Mouse (Mus musculus) embryo, embryonic 10 days (tissue): ENCODE data around the gene Chst15.
A peak's percentile ranks its signal among the peaks of the same experiment; 100 is the strongest.

Experiments used
- DNase-seq: peaks from one replicate; pipeline ENCODE4 v3.0.0-alpha.2; 2015; ENCODE audit warnings: low spot score

Gene Chst15

DNA sequence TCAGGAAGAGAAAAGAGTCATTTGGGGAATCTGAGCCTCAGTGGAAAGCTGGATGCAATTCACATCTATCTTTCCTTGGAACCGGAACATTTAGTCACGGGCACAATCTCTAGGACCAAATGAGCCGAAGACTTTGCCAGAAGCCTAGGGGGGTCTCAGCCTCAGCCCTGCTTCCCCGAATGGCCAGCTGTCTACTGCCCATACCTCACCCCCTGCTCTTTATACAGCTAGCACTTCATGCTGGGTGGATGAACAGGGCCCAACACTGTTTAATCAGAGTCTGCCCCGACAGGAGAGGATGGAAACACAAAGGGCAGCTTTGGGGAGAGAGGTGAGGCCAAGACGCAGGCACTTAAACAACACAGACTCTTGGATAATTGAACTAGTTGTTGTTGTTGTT lies 53.8 kb downstream of the Chst15 start:
- peak; percentile 44 for DNase-seq

DNA sequence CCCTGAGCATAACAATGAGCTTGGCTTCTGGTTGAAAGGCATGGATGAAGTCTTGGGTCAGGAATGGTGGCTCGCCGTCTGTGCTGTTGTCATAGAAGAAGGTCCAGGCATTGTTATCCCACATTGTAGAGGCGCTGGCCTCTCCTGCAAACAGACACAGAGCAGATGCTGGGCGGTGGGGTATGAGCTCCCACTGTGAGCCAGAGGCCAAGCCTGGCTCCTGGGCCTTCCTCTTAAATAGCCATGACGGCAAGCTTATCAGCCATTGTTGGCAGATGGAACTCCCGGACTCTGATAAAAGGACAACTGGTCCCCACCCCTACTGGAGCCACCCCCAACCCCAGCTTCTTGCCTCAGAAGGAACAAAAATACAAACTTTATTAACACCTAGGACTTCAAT lies 54.3 kb downstream of the Chst15 start:
- peak; percentile 75 for DNase-seq

DNA sequence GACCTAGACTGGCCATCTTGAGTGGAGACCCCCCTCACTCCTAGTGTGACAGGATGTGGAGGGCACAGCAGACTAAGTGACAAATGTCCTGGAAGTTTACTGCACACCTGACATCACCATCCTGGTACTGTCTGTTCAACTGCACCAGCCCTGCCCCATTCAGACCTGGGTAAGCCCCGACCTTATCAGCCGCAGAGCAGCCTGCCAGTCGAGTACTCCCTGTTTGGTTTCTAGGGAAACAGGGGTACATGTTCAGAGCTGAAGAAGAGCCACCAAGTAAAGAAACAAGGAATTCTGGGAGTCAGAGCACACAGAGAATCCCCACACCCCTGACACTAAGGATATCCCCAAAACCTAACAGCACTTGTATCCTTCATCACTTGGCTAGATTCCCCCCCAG lies 55.1 kb downstream of the Chst15 start:
- DNase-seq: no peak

DNA sequence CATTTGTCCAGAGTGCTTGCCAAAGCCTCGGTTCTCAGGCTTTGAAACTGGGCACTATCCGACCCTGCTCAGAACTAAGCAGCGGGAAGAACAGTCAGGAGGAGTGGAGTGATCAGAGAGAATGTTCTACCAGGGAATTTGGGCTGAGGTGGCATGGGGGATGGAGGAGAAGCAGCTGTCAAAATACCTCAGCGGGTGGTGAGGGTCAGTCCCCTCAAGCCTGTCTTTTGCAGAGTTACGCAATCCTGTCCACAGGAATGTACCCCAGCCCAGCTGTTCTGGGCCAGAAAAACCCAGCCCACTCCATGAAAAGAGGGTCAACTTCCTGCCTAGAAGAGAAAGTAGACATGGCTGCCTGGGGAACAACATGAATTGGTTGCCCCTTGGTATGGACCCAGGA lies 56.4 kb downstream of the Chst15 start:
- no peak for DNase-seq

DNA sequence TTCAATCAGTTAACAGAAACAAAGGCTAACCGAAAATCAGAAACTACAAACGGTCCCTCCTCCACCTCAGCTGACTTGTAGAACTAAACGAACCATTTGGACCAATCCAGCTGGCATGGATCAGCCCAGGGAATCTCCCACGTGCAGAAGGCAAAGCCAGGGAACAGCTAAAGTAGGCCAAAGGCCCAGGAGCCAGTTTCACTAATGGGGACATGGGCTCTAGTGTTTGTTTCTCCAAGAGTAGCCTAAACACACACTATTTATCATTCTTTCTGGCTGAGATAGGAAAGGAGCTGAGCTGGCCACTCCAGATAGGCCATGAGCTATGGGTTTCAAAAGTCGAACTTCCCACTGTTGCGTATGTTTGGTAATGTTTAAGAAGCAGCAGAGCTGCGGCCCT lies 58.2 kb downstream of the Chst15 start:
- DNase-seq: no peak

DNA sequence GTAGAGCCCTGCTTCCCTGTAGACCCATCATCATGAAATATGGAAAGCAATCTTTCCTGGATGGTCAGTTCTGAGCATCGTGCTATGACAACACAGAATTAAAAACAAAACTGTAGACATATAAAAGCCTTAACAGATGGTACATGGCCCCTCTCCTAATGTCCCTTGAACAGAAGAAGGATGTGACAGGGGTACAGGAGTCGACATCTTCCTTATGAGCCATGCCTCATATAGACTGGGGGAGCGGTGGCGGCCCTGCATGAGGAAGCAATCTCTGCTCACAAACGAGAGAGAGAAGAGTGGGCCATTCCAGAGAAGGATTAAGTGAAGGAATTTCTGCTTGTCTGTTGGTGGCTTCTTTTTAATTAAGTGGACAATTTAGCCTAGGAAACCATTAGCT lies 58.8 kb downstream of the Chst15 start:
- no peak for DNase-seq

DNA sequence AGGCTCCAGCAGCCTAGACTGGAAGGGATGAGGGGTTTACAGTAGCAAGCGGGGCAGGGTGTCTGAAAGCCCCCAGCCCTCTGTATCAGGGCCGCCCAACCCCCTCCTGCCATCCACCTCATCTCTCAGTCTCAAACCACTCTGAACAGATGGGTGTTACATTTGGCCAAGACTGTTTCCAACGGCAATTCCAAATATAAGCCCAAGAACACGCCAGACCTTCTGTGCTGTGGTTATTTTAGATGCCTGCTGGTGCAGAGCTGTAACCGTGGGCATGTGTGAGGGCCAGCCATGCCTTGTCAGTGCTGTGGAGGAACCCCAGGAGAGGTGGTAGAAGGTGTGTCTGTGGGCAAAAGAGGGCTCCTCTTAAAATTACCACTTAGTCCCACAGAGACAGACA lies 63.5 kb downstream of the Chst15 start:
- no peak for DNase-seq

DNA sequence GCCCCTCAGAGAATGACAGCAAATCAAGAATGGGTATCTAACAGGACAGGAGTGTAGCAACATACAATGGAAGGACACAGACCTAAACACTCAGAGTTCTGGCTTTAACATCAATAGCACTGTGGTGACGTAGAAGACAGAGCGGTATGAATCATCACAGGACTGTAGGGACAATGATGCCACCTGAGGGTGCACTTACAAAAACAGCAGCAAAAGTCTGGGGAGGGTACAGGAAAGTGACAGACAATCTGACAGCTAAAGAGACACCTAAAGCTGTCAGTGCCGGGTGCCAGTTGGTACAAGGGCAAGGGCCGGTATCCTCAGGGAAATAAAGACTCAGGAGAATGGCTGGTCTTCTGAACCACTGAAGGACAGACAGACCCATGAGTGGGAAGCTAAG lies 64.0 kb downstream of the Chst15 start:
- DNase-seq: no peak

DNA sequence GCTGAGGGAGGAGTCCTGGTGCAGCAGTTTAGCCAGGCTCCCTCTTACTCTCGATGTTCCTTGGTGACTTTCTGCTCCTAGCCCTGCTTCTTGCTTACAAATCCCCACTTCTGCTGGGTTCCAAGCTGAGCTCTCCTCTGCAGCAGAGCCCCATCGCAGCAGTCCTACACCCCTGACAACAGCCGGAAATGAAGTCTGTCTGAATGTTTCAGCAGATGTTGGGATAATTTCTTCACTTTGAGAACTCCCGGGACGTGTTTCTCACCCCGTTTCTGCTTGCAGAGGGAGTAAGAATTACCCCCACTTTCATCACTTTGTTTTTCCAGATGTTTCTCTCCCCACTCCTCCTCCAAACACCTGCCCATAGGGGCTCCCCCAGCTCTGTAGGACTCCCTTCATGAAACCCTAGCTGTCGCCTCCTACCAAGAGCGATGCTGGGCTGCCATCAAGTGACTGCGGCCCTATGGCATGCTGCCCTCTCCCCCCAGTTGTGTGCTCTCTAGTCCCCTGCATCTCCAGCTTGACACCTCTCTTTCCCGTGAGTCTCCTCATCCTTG lies 67.4 kb downstream of the Chst15 start:
- no peak for DNase-seq

DNA sequence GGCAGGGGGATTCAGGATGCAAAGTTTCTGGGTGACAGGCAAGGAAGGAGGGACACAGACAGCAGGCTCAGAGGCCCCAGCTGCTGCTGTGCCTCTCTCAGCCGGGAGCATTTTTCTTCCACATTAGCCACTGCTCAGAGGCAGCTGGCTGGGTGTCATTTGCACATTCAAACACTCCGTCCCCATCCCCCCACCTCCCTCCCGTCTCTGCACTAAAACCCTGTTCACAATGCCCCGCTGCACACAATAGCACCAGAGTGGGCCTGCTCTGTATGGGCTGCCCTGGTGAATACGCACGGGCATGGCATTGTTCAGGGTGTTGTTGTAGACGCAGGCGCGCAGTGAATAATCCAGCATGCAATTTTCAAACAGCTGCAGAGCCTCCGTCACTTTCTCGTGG lies 69.5 kb downstream of the Chst15 start:
- peak; percentile 87 for DNase-seq

DNA sequence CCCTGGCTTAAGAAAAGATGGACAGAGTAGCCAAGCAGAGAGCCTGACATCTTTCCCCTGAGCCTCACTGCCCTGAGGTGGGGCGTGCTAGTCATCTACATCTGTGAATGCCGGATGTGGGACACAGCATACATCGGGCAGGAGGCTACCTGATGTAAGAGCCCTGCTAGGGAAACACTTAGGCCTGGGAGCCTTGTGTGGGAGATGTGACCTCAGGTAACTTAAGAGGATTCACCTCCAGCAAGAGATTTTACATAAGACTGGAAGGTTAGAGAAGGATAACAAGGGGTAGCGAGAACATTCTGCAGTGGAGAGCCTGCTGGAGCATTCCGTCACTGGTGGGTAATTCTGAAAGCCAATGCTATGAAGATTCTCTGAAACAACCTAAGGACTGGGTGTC lies 69.9 kb downstream of the Chst15 start:
- no peak for DNase-seq

DNA sequence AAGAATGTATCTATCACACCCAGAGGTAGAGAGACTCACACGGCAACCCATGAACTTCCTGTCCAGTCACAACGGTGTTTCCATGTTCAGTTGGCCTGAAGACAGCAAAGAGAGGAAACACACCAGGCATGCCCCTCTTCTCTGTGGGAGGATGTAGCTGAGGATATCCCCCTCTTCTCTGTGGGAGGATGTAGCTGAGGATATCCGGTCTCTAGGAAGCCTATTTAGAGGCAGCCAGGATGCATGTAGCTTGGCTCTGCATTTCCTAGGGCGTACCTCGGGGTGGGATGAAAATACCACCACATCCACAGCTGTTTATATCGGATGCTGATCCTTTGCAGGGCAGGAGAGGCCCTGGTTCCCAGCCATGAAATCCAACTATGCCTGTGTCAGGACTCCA lies 71.3 kb downstream of the Chst15 start:
- no peak for DNase-seq

DNA sequence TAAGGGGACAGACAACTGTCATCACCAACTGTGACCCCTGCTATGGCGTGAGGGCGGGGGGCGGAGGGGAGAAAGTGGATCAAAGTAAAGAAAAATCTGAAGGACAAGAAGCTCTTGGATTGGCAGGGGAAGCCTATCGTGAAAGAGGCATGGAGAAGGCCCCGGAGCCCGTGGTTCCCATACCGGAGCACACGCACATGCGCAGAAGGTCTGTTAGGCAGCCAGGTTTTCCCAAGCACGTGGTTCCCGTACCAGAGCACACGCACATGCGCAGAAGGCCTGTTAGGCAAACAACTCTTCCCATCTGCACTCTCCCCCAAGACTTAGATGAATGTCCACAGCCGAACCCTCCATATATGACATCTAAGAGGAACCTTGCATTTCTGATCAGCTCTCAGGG lies 72.4 kb downstream of the Chst15 start:
- no peak for DNase-seq

DNA sequence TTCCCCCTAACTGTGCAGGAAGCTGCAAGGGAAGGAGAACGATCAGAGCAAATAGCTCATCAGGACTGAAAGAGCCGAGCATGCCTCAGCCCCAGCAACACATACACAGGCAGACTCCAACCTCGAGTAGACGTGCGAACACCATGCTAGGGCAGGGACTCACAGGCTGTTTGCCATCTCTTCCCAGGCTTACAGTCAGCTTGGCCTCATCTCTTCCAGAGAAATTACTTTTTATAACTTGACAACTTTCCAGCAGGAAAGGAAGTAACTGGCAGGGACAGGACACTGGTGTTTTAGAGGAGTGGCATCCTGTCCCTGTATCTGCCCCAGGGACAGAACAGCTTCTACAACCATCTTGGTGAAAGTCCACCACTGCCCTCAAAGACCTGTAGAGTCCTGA lies 73.8 kb downstream of the Chst15 start:
- DNase-seq: no peak

DNA sequence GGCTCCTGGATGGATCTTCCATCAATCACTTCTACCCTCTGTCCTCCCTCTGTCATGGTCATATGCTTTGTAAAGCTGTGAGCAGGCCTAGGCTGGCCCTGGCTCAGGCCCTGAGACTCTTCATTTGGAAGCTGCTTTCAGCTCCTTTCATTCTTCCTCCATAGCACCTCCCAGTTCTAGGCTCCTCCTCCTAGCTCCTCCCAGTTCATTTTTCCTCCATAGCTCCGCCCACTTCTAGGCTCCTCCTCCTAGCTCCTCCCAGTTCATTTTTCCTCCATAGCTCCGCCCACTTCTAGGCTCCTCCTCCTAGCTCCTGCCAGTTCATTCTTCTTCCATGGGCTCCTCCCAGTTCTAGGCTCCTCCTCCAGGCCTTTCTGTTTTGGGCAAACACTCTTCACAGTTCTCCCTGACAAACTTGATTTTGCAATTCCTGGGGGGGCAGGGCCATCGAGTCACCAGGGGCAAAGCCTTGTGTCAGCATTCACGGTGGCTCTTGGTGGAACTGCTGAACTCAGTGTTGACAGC lies 74.3 kb downstream of the Chst15 start:
- DNase-seq: no peak

DNA sequence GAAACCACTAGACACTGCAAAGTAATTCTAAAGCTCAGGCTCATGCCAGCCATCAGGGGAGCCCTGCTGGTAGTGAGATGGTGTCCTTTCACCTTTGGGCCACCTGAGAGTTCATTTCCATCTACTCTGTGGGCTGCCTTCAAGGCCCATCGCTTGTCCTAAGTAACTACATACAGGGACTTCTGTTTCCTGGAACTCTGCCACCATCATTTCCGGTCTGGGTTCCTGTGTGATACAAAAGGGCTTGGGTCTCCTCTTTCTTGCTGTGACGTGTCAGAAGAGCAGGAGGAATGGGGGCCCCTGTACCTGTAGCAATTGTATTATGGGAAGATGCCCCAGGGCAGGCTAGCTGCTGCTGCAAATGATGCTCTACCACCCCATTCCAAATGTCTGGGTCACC lies 78.1 kb downstream of the Chst15 start:
- DNase-seq: no peak

DNA sequence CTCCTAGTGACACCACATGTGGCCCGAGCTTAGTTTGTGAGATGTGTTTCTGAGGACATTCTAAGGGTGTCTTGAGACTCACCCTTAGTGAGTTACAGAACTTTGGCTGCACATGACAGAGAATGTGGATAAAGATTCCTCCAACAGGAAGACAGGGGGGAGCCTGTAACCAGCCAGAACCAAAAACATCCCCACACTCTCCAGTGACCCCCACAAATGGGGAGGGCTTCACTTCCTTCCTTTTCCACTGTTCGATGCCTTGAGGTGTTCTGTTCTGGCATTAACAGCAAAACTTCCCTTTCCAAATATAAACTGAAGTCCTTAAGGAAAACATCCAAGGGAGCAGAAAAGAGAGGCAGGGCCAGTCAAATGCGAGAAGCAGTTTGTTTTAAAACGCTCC lies 79.8 kb downstream of the Chst15 start:
- no peak for DNase-seq

DNA sequence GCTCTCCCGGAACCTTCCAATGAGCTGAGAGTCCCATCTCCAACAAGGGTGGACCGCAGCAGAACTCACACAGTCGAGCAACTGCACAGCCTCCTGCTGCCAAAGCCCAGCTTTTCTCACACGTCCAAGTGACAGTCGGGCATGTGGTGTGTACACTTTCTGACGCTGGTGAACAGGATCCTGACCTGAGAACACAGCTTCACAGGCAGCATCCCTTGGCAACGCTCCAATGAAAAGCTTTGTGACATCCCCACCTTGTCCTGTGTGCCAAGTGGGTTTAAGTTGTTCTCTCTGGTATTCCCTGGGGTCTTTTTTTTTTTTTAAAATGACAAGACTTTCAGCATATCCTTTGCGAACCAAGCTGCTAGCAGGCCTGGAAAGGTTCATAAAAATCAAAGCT lies 80.2 kb downstream of the Chst15 start:
- no peak for DNase-seq

DNA sequence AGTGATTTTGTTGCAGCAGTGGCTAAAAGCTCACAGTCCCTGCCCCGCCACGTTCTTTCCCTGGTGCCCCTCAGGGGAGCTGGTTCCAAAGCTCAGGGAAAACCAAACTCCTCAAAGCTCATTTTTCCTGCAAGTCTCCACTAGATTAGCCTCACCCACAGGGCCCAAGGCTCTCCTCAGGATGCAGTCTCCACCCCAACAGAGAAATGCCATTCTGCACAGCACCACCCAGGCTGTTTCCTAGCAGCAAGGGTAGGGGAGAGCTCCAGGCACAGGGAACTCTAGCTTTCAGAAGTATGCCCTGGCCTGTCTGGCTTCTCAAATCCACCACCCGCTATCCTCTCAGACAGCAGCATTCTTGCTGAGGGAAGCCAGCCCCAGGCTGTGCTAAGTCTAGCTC lies 82.8 kb downstream of the Chst15 start:
- DNase-seq: no peak

DNA sequence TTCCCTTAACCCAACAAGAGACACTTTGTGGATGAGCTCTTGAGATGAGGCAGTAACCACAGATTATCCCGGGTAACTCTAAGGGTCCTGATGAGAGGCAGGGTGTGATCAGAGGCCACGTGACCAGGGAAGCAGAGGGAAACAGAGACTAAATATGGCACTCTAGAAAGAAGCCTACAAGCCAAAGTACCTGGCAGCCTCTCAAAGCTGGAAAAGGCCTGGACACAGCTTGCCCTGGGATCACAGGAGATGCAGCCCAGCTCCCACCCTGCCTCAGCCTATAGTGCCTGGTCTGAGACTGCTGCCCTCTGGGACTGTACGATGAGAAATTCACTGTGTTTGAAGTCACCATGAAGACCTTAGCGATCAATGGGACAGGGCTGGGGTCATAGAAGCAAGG lies 83.3 kb downstream of the Chst15 start:
- no peak for DNase-seq

DNA sequence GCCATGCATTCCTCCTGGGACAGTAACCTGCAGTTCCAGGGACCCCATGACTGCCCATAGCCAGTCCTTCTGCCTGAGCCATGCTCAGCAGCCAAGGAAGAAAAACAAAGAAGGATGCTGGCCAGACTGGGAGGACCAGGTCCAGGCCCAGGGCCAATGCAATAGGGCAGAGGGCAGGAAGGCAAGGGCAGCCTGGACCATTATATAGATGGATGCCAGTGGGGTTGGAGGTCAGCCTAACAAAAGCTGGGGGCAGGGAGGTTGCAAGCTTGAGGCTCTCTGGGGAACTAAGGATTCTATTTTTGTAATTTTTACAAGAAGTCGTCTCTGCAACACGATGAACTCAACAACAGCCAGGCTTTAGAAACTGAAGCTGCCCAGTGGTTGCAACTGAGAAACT lies 84.1 kb downstream of the Chst15 start:
- peak; percentile 68 for DNase-seq

DNA sequence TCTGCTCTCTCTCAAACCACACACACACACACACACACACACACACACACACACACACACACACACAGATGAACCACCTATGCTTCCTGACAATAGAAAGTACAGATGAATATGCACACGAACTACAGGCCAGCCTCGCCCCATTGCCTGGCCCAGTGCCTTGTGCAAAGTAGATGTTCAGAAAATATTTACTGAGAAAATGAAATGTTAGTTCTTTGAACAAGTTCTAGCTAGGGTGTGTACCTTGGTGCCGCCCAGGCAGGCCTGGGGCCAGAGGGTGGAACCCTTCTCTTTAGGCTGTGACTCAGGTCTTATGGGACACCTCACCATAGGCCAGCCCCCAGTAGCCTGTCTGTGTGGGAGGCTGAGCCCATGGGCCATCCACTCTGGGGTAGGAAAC lies 85.6 kb downstream of the Chst15 start:
- DNase-seq: no peak

DNA sequence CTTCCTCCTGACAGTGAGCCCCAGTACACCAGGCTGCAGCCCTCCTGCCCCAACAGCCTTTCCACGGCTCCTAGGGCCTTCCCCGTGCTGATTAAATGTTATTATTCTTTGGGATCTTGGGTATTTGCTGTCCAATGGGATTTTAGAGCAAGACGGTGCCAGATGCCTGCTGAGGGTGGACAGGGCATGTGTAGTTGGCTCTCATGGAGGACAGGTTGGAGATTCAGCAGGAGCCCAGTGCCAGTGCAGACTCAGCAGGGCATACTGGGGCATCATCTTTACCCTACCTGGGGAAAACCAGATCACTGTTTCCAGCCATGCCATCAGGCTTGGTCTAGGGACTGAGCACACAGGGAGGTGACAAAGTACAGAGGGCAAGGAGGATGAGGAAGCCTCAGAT lies 86.1 kb downstream of the Chst15 start:
- DNase-seq: no peak

DNA sequence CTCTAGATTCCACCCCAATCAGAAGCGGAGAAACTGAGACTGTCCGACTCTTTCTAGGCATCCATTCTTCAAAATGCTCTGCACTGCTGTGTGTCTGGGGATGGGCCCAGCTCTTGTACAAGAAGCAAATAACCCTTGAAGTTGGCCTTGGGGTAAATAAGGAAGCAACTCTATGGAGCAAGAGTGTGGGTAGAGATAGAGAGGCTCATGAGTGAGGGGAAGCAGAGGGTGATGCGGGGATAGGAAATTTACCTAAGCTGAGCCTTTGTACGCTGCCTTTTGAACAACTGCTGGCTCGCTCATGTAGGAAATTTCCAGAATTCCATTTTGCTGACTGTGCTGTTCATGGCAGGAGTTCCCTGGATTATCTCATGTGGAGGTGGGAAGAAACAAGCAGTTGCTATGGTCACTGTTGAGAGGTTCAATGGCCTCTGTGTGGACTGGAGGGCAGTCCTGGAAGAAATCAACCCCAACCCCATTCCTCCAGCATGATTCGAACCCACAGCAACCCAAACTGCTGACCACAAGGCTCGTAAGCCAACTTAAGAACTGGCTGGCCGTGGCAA lies 89.9 kb downstream of the Chst15 start:
- DNase-seq: no peak
